Mouse (Mus musculus) brain, embryonic 14.5 days (tissue): Measurements from ENCODE around the gene Zdhhc13.

Experiments used
- CTCF ChIP-seq: fragments of 200-500 bp; IDR thresholded peaks from 2 replicates; pipeline ENCODE4 v1.5.1; 2012; ENCODE audit warnings: inconsistent platforms, mild to moderate bottlenecking, moderate library complexity, borderline replicate concordance; ENCODE audit not compliant: insufficient read depth, insufficient read length; ENCODE audit errors: extremely low read depth
- POLR2A ChIP-seq: fragments of 200-500 bp; IDR thresholded peaks from 2 replicates; pipeline ENCODE4 v1.6.1; 2012; ENCODE audit warnings: mild to moderate bottlenecking, inconsistent platforms, borderline replicate concordance; ENCODE audit not compliant: poor library complexity, insufficient read depth, insufficient read length, severe bottlenecking; ENCODE audit errors: extremely low read depth

GRCm38 (mm10) chr7:48860948-48861347 is 72.1 kb downstream of the Zdhhc13 start:
- TF ChIP-seq POLR2A = no peak
- TF ChIP-seq CTCF = no peak
